Mouse (Mus musculus) megakaryocyte-erythroid progenitor cell, adult 5-6 weeks (primary cell): ENCODE measurements around the gene Plcl2. TPM values are rescaled to one million over a fixed set of nuclear protein-coding genes. Genes with fewer than 3 reads are reported as not detected.

Experiments used
- ATAC-seq: replicated peaks from 2 replicates; pipeline ENCODE4 v1.8.0; 2016; ENCODE audit warnings: mild to moderate bottlenecking, inconsistent platforms; ENCODE audit not compliant: severe bottlenecking, poor library complexity, low FRiP score, low TSS enrichment
- total RNA-seq, 2 experiments: library from RNA; stranded (forward) in 1 of 2; stranded (reverse) in 1 of 2; fragments of 200-1000, 215-1000 nt in 1 of 2; fragments of >200 nt in 1 of 2; fragmentation: Nextera tagmentation in 1 of 2; gene quantifications; 2 replicates each; pipeline ENCODE4 v1.2.3; 2014 to 2017

Plcl2 gene
- total RNA-seq, 2 experiments from 2014 or later, result 42.4 to 47.5 TPM

DNA sequence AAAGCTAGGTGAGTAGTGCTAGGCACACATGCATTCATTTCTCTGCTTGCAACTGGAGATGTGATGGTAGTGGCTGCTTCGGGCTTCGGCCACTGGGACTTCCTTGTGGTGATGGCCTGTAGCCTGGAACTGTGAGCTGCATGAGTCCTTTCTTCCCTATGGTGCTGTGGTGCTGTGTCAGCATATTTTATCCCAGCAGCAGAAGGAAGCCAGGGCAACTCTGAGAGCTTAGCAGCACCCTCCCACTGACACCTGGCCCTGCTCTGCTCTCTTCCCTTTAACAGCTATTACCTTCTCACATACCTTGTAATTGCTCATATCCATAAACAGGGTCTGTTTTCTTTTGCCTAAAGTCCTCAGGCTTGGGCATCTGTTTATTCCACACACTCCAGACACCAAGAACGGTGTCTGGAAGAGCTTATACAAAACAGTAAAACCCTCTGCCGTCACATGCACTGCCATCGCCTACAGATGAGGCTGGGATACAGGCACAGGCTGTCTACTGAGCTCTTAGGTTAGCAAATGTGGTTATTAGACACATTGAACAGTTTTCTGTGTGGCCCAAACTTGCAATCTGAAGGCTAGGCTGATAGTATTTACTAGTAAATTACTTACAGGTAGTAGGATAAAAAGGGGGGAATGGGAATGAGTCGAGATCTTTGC is 139.7 kb downstream of the Plcl2 start:
- no peak for ATAC-seq

GRCm38 (mm10) chr17:50650535-50651223 is 141.5 kb downstream of the Plcl2 start:
- no peak for ATAC-seq

DNA sequence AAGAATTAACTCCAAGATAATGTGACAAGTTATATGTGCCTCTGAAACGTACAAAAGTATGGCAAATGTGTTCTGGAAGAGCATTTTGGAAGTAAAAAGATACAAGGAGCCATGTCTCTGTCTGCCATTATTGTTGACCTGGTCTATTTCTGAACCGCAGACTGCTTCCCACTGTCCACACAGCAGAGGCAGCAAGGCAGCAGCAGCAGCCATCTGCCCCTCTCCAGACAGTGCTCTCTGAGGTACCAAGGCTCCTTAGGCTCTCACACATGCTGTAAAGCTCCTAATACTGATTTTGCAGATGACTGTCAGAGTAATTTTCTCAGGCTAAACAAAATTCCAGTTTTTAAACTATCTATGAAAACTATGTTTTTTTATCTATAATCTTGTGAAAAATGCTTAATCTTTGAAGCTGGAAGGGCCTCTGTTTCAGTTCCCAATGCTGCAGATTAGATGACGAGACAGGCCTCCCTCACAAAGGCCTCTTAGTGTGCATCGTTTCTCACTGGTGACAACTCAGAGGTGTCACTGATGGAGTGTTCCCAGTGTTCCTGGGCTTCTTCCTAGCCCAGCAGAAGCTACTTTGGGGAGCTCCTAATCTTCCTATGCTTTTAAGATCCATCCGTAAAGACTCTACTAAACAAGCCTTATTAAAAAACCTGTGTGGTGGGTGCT is 145.7 kb downstream of the Plcl2 start:
- ATAC-seq, result no peak

DNA sequence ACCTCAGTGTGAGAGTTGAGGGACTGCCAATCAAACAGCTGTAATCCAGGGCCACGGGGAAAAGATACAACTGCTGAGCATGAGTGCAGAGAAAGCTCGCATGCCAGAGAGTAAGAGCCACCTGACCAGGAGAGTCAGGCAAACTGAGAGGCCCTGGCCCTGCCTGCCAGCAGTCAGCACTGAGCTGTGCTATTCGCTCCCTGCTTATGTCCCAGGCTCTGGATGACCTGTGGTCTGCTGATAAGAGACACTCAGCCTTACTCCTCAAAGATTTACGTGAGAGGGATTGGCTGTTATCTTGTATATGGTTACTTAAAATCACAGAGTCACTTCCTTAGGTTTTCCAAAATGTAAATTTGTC is 146.2 kb downstream of the Plcl2 start:
- ATAC-seq, result peak; percentile 85

DNA sequence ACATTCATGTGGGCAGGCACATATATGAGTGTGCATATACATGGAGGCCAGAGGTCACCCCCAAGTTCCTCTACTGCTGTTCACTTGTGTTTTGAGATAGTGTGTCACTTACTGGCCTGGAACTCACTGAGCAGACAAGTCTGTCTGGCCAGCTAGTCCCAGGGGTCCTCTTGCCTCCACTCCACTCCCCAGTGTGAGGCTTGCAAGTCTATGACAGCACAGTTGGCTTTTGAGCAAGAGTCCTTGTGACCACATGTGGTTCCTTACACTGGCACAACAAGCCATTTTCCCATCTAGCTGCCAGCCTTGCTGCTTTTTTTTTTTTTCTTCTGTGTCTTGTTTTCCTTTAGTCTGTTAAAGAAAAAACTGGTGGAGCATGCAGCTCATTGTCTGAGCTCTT is 148.1 kb downstream of the Plcl2 start:
- no peak for ATAC-seq

- no peak for ATAC-seq
Measured at GRCm38 (mm10) chr17:50658901-50659300, 149.7 kb downstream of the Plcl2 start.

DNA sequence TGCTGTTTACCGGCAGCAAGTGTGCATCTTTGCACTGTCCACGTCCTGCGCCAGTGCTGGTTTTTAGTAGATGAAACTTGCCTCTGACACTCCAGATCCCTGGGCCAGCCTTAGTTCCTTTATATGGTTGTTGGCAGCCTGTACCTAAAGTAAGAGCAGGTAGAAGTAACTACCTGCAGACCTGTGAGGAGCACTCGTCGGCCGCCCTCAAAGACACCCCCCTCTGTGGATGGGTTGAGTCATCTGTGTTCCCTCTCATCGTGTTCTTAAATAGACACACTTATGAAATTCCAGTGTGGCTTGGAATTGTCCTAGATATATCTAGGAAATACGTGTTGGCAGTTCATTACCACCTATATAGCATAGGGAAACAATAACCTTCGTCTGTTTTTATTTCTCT is 158.4 kb downstream of the Plcl2 start:
- no peak for ATAC-seq

DNA sequence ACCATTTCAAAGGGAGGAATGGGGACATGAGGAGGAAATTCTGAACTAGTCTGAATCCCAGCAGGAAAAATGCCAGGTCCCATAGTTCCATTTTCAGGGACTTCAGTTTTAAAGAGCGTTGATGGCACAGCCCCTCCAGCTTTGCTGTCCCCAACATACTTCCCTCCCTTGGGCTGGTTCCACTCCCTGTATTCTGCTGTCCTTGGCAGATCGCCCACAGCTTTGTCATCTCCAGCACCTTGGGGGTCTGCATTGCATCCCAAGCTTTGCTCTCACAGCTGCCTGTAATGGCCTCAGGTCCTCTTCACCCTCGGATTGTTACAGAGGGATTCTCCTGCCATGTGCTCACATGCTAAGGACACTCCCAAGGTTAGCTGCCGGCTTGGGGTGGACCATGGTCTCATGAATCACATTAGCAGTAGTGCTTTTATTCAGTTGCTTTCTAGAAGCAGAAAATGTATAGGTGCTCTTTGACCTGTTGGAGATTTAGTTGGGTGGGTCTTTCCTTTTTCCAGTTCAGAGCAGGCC is 159.5 kb downstream of the Plcl2 start:
- no peak for ATAC-seq

DNA sequence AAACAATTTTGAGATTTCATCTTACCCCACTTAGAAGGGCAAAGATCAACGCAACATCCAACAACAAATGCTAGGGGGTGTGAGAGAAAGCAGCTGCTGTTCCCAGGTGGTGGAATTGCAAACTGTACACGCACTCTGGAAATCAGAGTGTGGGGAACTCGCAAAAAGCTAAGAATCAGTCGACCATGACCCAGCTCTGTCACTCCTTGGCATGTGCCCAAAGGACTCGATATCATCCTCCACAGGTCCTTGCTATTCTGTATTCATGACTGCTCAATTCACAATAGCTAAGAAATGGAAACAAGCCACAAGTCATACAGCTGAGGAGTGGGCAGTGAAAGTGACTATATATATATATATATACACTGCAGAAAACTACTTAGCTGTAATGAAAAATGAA is 162.2 kb downstream of the Plcl2 start:
- ATAC-seq, result no peak

GRCm38 (mm10) chr17:50674580-50674979 is 165.4 kb downstream of the Plcl2 start:
- no peak for ATAC-seq

- ATAC-seq, result no peak
Measured at GRCm38 (mm10) chr17:50675231-50675630, 166.0 kb downstream of the Plcl2 start.

- no peak for ATAC-seq
Measured at GRCm38 (mm10) chr17:50677334-50677733, 168.1 kb downstream of the Plcl2 start.

DNA sequence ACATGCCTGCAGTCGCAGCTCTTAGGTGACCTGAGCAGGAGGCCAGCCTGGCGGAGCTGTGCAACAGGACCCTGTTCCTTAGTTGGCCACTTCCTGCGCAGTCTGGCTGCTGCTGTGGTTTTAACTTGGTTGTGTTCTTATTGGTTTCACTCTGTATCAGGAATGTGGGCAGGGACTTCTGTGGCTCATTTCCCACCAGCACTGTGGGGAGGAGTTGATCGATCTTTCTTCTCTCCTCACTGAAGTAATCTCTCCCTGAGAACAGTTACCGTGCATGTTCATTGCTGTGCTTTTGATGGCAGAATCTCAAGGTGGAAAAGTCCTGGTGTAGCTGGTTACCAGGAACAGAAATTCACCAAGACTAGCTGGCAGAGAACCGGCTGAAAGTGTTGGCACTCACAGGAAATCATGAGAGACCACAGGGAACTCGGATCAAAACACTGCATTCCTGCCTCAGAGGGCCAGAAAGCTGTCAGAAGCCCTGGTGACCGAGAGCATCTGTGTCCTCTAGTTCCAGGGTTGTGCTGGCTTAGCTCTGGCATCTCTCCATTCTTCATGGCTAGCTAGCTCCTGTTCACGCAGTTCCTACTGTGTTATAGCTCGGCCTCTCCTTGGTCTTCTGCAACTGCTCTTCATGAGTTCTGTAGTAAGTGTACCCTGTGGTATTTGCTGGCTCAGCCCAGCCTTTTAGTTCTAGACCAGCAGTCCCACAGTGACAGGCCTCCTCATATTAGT is 168.9 kb downstream of the Plcl2 start:
- peak; percentile 37; the same call in 1 of the 2 replicates for ATAC-seq

DNA sequence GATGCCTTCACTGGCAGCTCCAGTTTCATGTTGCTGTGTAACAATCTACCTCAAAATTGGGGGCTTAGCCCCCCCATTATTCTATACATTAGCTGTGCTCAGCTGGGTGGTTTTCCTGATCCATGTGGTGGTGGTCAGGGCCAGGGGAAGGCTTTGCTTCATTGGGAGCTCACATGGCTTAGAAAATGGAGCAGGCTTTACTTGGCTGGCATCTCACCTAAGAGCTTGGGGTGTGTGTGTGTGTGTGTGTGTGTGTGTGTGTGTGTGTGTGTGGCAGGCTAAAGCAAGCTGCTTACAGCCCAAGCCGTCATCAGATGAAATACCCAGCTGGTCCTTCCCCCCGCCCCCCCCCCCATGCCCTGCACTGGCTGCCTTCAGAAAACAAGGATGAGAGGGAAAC is 169.5 kb downstream of the Plcl2 start:
- ATAC-seq, result no peak

DNA sequence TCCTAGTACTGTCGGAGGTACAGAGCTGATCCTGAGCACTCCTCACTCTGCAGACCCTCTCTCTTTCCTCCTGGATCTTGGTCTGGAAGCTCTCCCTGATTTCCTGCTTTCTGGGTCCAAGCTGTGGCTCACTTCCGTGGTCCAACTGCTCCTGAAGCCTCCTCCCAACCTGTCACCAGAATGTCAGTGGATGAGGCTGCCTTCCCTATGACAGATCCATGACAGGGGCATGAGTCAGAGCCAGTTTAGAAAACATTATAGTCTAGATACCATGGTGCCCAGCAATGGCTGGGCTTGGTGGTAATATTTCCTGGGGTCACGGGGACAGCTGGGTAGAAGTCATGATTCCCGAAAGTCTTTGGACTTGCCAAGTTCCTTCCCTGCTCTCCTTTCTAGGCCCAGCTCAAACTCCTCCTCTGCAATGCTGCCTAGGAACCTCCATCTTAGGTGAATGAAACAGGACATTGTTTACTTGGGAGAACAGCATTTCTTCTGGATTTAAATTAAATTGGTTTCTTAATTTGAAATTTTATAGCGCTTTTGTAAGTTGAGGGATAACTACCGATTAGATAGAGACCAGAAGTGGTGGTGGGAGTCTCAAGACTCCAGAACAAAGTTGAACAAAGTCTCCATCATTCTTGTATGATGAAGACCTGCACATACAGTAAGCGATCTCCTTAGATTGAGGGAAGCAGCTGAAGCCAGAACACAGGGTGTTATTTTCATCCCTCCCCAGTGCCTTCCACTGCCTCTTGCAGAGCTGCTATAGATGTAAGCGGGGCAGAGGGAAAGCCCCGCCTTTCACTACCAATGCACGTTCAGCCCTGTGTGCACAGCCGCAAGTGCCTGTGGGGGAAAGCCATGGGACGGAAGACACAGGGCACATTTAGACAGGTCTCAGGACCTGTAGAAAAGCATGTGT is 170.7 kb downstream of the Plcl2 start:
- no peak for ATAC-seq

GRCm38 (mm10) chr17:50682696-50683095 is 173.5 kb downstream of the Plcl2 start:
- ATAC-seq, result no peak

DNA sequence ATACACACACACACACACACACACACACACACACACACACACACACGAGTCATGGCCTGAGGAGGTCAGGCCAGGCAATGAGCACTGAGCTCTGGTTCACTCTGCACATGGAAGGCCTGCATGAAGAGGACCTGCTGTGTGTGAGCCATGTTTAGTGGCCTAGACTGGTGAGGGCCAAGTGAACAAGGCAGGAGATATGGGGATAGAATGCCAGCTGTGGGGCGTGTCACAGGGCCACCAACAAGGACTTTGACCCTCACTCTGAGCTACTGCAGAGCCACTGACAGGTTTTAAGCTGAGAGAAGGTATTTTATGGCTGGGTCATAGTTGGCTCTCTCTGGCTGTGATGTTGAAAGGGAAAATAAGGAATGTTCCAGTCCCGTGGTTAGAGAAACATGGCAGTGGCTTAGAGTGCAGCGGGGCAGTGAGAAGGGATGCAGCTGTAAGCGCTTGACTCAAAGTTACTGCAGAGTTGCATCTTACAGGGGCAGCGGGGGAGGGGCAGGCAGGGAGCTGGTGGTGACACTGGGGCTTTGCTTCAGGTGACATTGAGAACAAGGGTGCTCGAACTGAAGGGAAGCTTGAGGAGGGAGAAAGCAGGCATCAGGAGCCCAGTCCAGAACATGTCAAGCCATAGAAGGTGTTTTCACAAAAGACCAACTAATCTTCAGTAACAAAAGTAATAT is 175.9 kb downstream of the Plcl2 start:
- ATAC-seq, result no peak

- ATAC-seq, result no peak
Measured at GRCm38 (mm10) chr17:50687670-50688069, 178.5 kb downstream of the Plcl2 start.
